Mouse (Mus musculus): Measurements from ENCODE around the gene Nme7. TPM values are rescaled to one million over a fixed set of nuclear protein-coding genes. Genes with fewer than 3 reads are reported as not detected.
A peak's percentile ranks its signal among the peaks of the same experiment; 100 is the strongest.

Gene Nme7
- total RNA-seq, 2 experiments from 2014 or later, result 29.0 to 62.6 TPM

- ATAC-seq (replicated peaks; ENCODE audit: low FRiP score, low TSS enrichment, poor library complexity, severe bottlenecking), result no peak
Observed at GRCm38 (mm10) chr1:164318474-164318873, 14.6 kb downstream of the Nme7 start.

- ATAC-seq (replicated peaks; ENCODE audit: low FRiP score, low TSS enrichment, poor library complexity, severe bottlenecking), result peak; percentile 88
Observed at GRCm38 (mm10) chr1:164319542-164320140, 15.7 kb downstream of the Nme7 start.

GRCm38 (mm10) chr1:164320731-164321130 is 16.8 kb downstream of the Nme7 start:
- no peak for ATAC-seq (replicated peaks; ENCODE audit: low FRiP score, low TSS enrichment, poor library complexity, severe bottlenecking)

- no peak for ATAC-seq (replicated peaks; ENCODE audit: low FRiP score, low TSS enrichment, poor library complexity, severe bottlenecking)
Observed at GRCm38 (mm10) chr1:164321408-164321807, 17.5 kb downstream of the Nme7 start.

- ATAC-seq (replicated peaks; ENCODE audit: low FRiP score, low TSS enrichment, poor library complexity, severe bottlenecking), result no peak
Observed at GRCm38 (mm10) chr1:164322987-164323650, 19.2 kb downstream of the Nme7 start.

- ATAC-seq (replicated peaks; ENCODE audit: low FRiP score, low TSS enrichment, poor library complexity, severe bottlenecking), result no peak
Observed at GRCm38 (mm10) chr1:164324221-164324620, 20.3 kb downstream of the Nme7 start.

- ATAC-seq (replicated peaks; ENCODE audit: low FRiP score, low TSS enrichment, poor library complexity, severe bottlenecking), result no peak
Observed at GRCm38 (mm10) chr1:164324878-164325277, 21.0 kb downstream of the Nme7 start.

GRCm38 (mm10) chr1:164326600-164327155 is 22.8 kb downstream of the Nme7 start:
- no peak for ATAC-seq (replicated peaks; ENCODE audit: low FRiP score, low TSS enrichment, poor library complexity, severe bottlenecking)

GRCm38 (mm10) chr1:164327764-164328163 is 23.8 kb downstream of the Nme7 start:
- ATAC-seq (replicated peaks; ENCODE audit: low FRiP score, low TSS enrichment, poor library complexity, severe bottlenecking), result no peak

- no peak for ATAC-seq (replicated peaks; ENCODE audit: low FRiP score, low TSS enrichment, poor library complexity, severe bottlenecking)
Observed at GRCm38 (mm10) chr1:164332559-164332958, 28.6 kb downstream of the Nme7 start.

GRCm38 (mm10) chr1:164335435-164335834 is 31.5 kb downstream of the Nme7 start:
- ATAC-seq (replicated peaks; ENCODE audit: low FRiP score, low TSS enrichment, poor library complexity, severe bottlenecking), result no peak

- ATAC-seq (replicated peaks; ENCODE audit: low FRiP score, low TSS enrichment, poor library complexity, severe bottlenecking), result no peak
Observed at GRCm38 (mm10) chr1:164335846-164336245, 31.9 kb downstream of the Nme7 start.

GRCm38 (mm10) chr1:164342161-164342560 is 38.2 kb downstream of the Nme7 start:
- 0 out of 2 replicates have a peak, but pooled peaks have one; percentile 44 for ATAC-seq (replicated peaks; ENCODE audit: low FRiP score, low TSS enrichment, poor library complexity, severe bottlenecking)

GRCm38 (mm10) chr1:164353443-164353842 is 49.5 kb downstream of the Nme7 start:
- ATAC-seq (replicated peaks; ENCODE audit: low FRiP score, low TSS enrichment, poor library complexity, severe bottlenecking), result no peak

- ATAC-seq (replicated peaks; ENCODE audit: low FRiP score, low TSS enrichment, poor library complexity, severe bottlenecking), result no peak
Observed at GRCm38 (mm10) chr1:164357995-164358394, 54.1 kb downstream of the Nme7 start.

GRCm38 (mm10) chr1:164361997-164362396 is 58.1 kb downstream of the Nme7 start:
- no peak for ATAC-seq (replicated peaks; ENCODE audit: low FRiP score, low TSS enrichment, poor library complexity, severe bottlenecking)

- peak; percentile 95 for ATAC-seq (replicated peaks; ENCODE audit: low FRiP score, low TSS enrichment, poor library complexity, severe bottlenecking)
Observed at GRCm38 (mm10) chr1:164366156-164367128, 62.5 kb downstream of the Nme7 start.

GRCm38 (mm10) chr1:164368152-164368551 is 64.2 kb downstream of the Nme7 start:
- no peak for ATAC-seq (replicated peaks; ENCODE audit: low FRiP score, low TSS enrichment, poor library complexity, severe bottlenecking)

GRCm38 (mm10) chr1:164369781-164370180 is 65.9 kb downstream of the Nme7 start:
- ATAC-seq (replicated peaks; ENCODE audit: low FRiP score, low TSS enrichment, poor library complexity, severe bottlenecking), result no peak

- ATAC-seq (replicated peaks; ENCODE audit: low FRiP score, low TSS enrichment, poor library complexity, severe bottlenecking), result no peak
Observed at GRCm38 (mm10) chr1:164373029-164373428, 69.1 kb downstream of the Nme7 start.
